Mouse (Mus musculus) myocyte (in vitro differentiated cells): Measurements from ENCODE around the gene Gucy2e. TPM values are rescaled to one million over a fixed set of nuclear protein-coding genes. Genes with fewer than 3 reads are reported as not detected.

Experiments
- H3K27me3 ChIP-seq: one replicate; pipeline ENCODE4 v1.6.1; 2011; ENCODE audit not compliant: control insufficient read depth, insufficient read depth, insufficient read length
- H3K36me3 ChIP-seq: one replicate; pipeline ENCODE4 v1.6.1; 2011; ENCODE audit not compliant: control insufficient read depth, insufficient read depth
- H3K4me2 ChIP-seq: one replicate; pipeline ENCODE4 v1.6.1; 2011; ENCODE audit warnings: low read depth, control low read depth
- H3K4me3 ChIP-seq: one replicate; pipeline ENCODE4 v1.5.1; 2011; ENCODE audit warnings: mild to moderate bottlenecking, control low read depth, moderate library complexity
- H3K79me2 ChIP-seq: one replicate; pipeline ENCODE4 v1.6.1; 2011; ENCODE audit not compliant: control insufficient read depth, insufficient read depth
- H3ac ChIP-seq: one replicate; pipeline ENCODE4 v1.6.1; 2011; ENCODE audit not compliant: control insufficient read depth, insufficient read length
- CEBPB ChIP-seq: IDR thresholded peaks from 2 replicates; pipeline ENCODE4 v1.6.1; 2011; ENCODE audit warnings: mild to moderate bottlenecking, moderate library complexity; ENCODE audit not compliant: poor library complexity, insufficient read depth, severe bottlenecking
- E2F4 ChIP-seq: IDR thresholded peaks from one replicate; pipeline ENCODE4 v1.6.1; 2011; ENCODE audit warnings: mild to moderate bottlenecking, control low read depth, moderate library complexity; ENCODE audit not compliant: insufficient read depth
- MAX ChIP-seq: IDR thresholded peaks from one replicate; pipeline ENCODE4 v1.6.1; 2011; ENCODE audit warnings: low read depth, mild to moderate bottlenecking, control low read depth
- MYOD1 ChIP-seq, 3 experiments: IDR thresholded peaks; one replicate each; pipeline ENCODE4 v1.6.1; 2011; ENCODE audit warnings: control low read depth in 2 of 3, low read depth in 2 of 3, mild to moderate bottlenecking in 2 of 3, moderate library complexity in 1 of 3; ENCODE audit not compliant: insufficient read length in 2 of 3, control insufficient read depth in 1 of 3
- MYOG ChIP-seq, 3 experiments: IDR thresholded peaks; one replicate each; pipeline ENCODE4 v1.6.1; 2011; ENCODE audit warnings: control low read depth in 2 of 3, low read depth in 2 of 3, mild to moderate bottlenecking in 2 of 3; ENCODE audit not compliant: insufficient read length in 2 of 3, control insufficient read depth in 1 of 3, insufficient read depth in 1 of 3
- POLR2A ChIP-seq: IDR thresholded peaks from one replicate; pipeline ENCODE4 v1.6.1; 2011; ENCODE audit warnings: low read depth, mild to moderate bottlenecking, control low read depth, moderate library complexity; ENCODE audit not compliant: insufficient read length
- POLR2AphosphoS2 ChIP-seq: IDR thresholded peaks from one replicate; pipeline ENCODE4 v1.6.1; 2011; ENCODE audit warnings: low read depth, control low read depth; ENCODE audit not compliant: insufficient read length
- REST ChIP-seq: IDR thresholded peaks from one replicate; pipeline ENCODE4 v1.6.1; 2011; ENCODE audit warnings: mild to moderate bottlenecking, control low read depth, moderate library complexity; ENCODE audit not compliant: insufficient read depth, insufficient read length
- SRF ChIP-seq: IDR thresholded peaks from one replicate; pipeline ENCODE4 v1.6.1; 2011; ENCODE audit warnings: low read depth; ENCODE audit not compliant: control insufficient read depth, insufficient read length
- TCF12 ChIP-seq: IDR thresholded peaks from one replicate; pipeline ENCODE4 v1.6.1; 2011; ENCODE audit warnings: mild to moderate bottlenecking, control low read depth; ENCODE audit not compliant: poor library complexity, insufficient read depth, severe bottlenecking
- TCF3 ChIP-seq: IDR thresholded peaks from one replicate; pipeline ENCODE4 v1.6.1; 2011; ENCODE audit warnings: low read depth, control low read depth; ENCODE audit not compliant: insufficient read length
- USF1 ChIP-seq: IDR thresholded peaks from one replicate; pipeline ENCODE4 v1.6.1; 2011; ENCODE audit warnings: low read depth, mild to moderate bottlenecking, control low read depth, moderate library complexity
- polyA plus RNA-seq: library from polyadenylated mRNA; unstranded; fragments of >200 nt; fragmentation: generic; extraction: Trizol; gene quantifications from one replicate; pipeline ENCODE4 v1.2.1, GENCODE M21; 2012; ENCODE audit warnings: missing spikeins

Gene Gucy2e
- polyA plus RNA-seq, 1 experiment, result not detected

GRCm38 (mm10) chr11:69254808-69255207, 18.0 kb upstream of the Gucy2e start:
- no peaks in the 10 kb centered on the region for H3K36me3 ChIP-seq
- H3K79me2 ChIP-seq, result no peaks in the 10 kb centered on the region
- H3K27me3 ChIP-seq, result no peaks in the 10 kb centered on the region
- H3K4me2 ChIP-seq, result no peak overlapping the region
- no peak overlapping the region for H3K4me3 ChIP-seq
- no peak overlapping the region for H3ac ChIP-seq
- TF ChIP-seq MYOG (IDR thresholded peaks at IDR 0.05; ENCODE audit: control insufficient read depth in 1 of 3, insufficient read depth in 1 of 3, insufficient read length in 2 of 3, low read depth in 2 of 3) (no peak), MYOD1 (IDR thresholded peaks at IDR 0.05; ENCODE audit: control insufficient read depth in 1 of 3, insufficient read length in 2 of 3, low read depth in 2 of 3) (peak in 1 of 3 experiments; percentile 12)

DNA sequence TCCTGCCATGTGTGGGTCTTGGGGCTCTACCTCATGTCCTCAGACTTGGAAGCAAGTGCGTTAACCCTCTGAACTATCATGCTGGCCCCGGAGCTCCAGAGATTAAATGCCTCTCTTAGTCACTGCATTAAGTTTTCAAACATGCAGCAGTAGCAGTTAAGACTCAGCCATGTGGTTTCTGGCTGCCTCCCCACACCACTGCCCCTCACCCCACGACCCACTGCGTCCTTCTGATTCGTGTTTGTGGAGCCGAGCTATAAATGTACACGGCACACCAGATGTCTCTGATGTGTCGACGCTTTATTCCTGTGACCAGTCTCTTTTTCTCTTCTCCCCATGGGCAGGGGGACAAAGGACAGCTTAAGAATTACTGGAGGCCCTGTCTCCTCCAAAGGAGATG, 16.3 kb upstream of the Gucy2e start:
- H3K79me2 ChIP-seq, result no peaks in the 10 kb centered on the region
- peak overlapping the region; percentile 61 for H3K4me2 ChIP-seq
- H3ac ChIP-seq, result no peak overlapping the region
- no peak for TF ChIP-seq REST
- no peak for TF ChIP-seq POLR2A
- TF ChIP-seq SRF, result peak; percentile 13
- TF ChIP-seq MYOD1 (IDR thresholded peaks at IDR 0.05; ENCODE audit: control insufficient read depth in 1 of 3, insufficient read length in 2 of 3, low read depth in 2 of 3), result peak in 1 of 3 experiments; percentile 27
- TF ChIP-seq MYOG (IDR thresholded peaks at IDR 0.05; ENCODE audit: control insufficient read depth in 1 of 3, insufficient read depth in 1 of 3, insufficient read length in 2 of 3, low read depth in 2 of 3), result peak in 1 of 3 experiments; percentile 21
- no peak for TF ChIP-seq CEBPB
- H3K36me3 ChIP-seq, result no peaks in the 10 kb centered on the region
- H3K27me3 ChIP-seq, result no peaks in the 10 kb centered on the region
- no peak overlapping the region for H3K4me3 ChIP-seq

DNA sequence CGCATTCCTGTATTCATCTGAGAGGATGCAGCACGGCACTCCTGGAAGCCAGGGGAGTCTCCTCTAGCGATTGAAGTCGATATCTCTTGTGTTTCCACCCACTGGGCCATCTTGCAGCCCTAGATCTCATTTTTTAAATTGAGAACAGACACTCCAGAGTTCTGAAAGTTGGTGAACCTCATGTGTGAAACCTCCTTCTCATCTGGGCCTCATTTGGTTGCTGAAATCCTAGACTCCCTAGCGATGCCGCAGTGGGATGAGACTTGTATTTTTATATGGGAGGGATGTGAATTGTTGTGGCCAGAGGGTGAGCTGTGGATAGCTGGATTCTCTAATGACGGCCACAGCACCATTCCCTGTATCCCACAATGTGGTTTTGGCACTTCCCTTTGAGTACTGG, 15.1 kb upstream of the Gucy2e start:
- peak overlapping the region; percentile 9 for H3K4me2 ChIP-seq
- TF ChIP-seq TCF12 (no peak), SRF (no peak), REST (no peak), POLR2A (no peak), CEBPB (no peak), TCF3 (no peak), USF1 (no peak), E2F4 (no peak), MYOG (IDR thresholded peaks at IDR 0.05; ENCODE audit: control insufficient read depth in 1 of 3, insufficient read depth in 1 of 3, insufficient read length in 2 of 3, low read depth in 2 of 3) (no peak), POLR2AphosphoS2 (no peak), MAX (no peak), MYOD1 (IDR thresholded peaks at IDR 0.05; ENCODE audit: control insufficient read depth in 1 of 3, insufficient read length in 2 of 3, low read depth in 2 of 3) (no peak)
- no peaks in the 10 kb centered on the region for H3K27me3 ChIP-seq
- no peak overlapping the region for H3ac ChIP-seq
- H3K4me3 ChIP-seq, result no peak overlapping the region
- no peaks in the 10 kb centered on the region for H3K36me3 ChIP-seq
- no peaks in the 10 kb centered on the region for H3K79me2 ChIP-seq

DNA sequence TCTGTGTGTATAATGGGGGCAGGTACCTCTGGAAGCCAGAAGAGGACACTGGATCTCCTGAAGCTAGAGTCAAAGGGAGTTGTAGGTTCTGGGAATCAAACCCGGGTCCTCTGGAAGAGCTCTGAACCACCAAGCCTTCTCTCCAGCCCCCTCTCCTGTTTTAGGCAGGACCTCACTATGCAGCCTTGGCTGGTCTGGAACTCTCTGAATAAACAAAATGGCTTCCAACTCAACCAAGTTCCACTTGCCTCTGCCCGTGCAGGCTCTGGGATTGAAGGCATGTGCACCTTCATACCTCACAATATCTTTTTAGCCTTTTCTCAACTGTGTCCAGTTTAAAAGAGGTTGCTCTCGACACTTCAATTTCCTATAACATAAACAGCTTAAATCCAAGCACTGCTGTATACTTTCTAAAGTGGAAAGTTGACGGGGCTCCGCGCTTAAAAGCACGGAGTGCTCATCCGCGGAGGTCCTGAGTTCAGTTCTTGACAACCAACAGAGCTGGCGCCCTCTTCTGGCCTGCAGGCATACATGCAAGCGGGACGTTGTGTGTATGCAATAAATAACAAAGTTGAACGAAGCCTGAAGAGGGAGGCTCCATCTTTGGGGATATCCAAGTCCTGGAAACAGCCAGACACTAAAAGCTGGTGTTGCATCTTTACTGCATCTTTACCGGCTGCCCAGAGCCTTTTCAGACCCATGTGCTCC, 14.5 kb upstream of the Gucy2e start:
- H3K36me3 ChIP-seq, result no peaks in the 10 kb centered on the region
- H3K4me2 ChIP-seq, result no peak overlapping the region
- no peaks in the 10 kb centered on the region for H3K27me3 ChIP-seq
- no peak overlapping the region for H3K4me3 ChIP-seq
- TF ChIP-seq CEBPB, result no peak
- no peaks in the 10 kb centered on the region for H3K79me2 ChIP-seq
- no peak overlapping the region for H3ac ChIP-seq

- H3K4me3 ChIP-seq, result no peak overlapping the region
- no peaks in the 10 kb centered on the region for H3K27me3 ChIP-seq
- no peak overlapping the region for H3ac ChIP-seq
- no peak overlapping the region for H3K4me2 ChIP-seq
- H3K79me2 ChIP-seq, result no peaks in the 10 kb centered on the region
- no peak for TF ChIP-seq E2F4
- H3K36me3 ChIP-seq, result no peaks in the 10 kb centered on the region
Measured at GRCm38 (mm10) chr11:69250106-69250505, 13.3 kb upstream of the Gucy2e start.

- Histone ChIP-seq H3K79me2 (no peaks in the 10 kb centered on the region), H3K4me2 (no peak overlapping the region), H3K27me3 (no peaks in the 10 kb centered on the region), H3K4me3 (no peak overlapping the region), H3K36me3 (no peaks in the 10 kb centered on the region), H3ac (no peak overlapping the region)
- TF ChIP-seq SRF, result no peak
- TF ChIP-seq MAX, result no peak
- TF ChIP-seq TCF12, result no peak
- no peak for TF ChIP-seq USF1
- no peak for TF ChIP-seq MYOG (IDR thresholded peaks at IDR 0.05; ENCODE audit: control insufficient read depth in 1 of 3, insufficient read depth in 1 of 3, insufficient read length in 2 of 3, low read depth in 2 of 3)
- TF ChIP-seq CEBPB, result no peak
- no peak for TF ChIP-seq MYOD1 (IDR thresholded peaks at IDR 0.05; ENCODE audit: control insufficient read depth in 1 of 3, insufficient read length in 2 of 3, low read depth in 2 of 3)
Measured at GRCm38 (mm10) chr11:69249131-69249530, 12.3 kb upstream of the Gucy2e start.
